Mouse (Mus musculus) brain, embryonic 18.5 days (tissue): ENCODE data around the gene Cars2.
"Not testable (repeated sequence)": the region's sequence is repeated elsewhere in the genome, so short reads cannot be mapped to it uniquely, and the experiment has no call there.

ENCODE experiments used
- DNase-seq: peaks from one replicate; pipeline ENCODE4 v3.0.0-alpha.2; 2012; ENCODE audit warnings: low read depth, low spot score

Gene Cars2

GRCm38 (mm10) chr8:11512711-11513110, 37.9 kb downstream of the Cars2 start:
- no peak for DNase-seq

- no peak for DNase-seq
Observed at GRCm38 (mm10) chr8:11510971-11511370, 39.6 kb downstream of the Cars2 start.

- no peak for DNase-seq
Observed at GRCm38 (mm10) chr8:11508880-11509279, 41.7 kb downstream of the Cars2 start.

GRCm38 (mm10) chr8:11506802-11507201, 43.8 kb downstream of the Cars2 start:
- DNase-seq = no peak

- no peak for DNase-seq
Observed at GRCm38 (mm10) chr8:11506074-11506473, 44.5 kb downstream of the Cars2 start.

DNA sequence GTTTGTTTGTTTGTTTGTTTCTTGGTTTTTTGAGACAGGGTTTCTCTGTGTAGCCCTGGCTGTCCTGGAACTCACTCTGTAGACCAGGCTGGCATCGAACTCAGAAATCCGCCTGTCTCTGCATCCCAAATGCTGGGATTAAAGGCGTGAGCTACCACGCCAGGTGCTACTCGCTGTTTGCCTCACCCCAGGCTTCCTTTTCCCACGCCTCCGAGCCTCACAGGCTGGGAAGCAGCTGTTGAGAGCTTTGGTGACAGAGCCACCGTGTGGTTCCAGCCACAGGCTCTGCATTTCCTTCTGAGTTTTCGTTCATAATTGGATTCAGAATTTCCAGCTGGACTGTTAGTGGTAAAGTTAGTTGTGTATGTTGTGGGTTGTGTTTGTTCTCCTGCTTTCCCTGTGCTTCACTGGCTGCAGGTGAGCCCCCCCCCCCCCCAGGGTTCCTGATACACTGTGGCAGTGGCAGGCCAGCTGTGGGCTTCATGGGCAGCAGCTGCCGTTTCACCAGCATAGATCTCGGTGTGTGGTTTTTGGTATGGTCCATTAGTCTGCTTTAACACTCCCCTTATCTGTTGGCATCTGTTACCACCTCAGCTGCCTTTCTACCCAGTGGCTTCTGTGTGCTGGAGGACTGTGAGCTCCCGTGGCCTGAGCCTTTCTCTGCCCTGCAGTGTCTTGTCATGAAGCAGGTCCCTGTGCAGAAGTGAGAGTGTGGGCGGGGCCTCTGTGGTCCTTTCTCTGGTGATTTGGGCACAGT, 46.9 kb downstream of the Cars2 start:
- no peak for DNase-seq

GRCm38 (mm10) chr8:11498786-11499485, 51.6 kb downstream of the Cars2 start:
- no peak for DNase-seq

DNA sequence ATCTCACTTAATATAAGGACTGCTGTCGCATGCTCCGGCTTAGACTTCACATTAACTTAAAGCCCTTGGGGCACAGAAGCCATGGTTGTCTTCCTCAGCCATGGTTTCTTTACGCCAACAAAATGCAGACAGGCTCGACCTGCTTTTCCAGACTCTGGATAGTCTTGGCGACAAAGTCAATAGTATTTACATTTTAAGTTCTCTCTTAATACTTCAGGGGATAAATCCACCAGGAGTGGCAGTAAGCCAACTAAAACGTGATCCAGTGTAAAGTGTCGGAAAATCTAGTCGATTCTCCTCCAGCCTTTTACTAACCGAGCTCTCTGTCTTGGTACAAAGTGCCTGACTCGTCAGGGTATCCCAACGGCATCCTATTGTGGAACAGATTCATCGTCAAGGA, 52.3 kb downstream of the Cars2 start:
- no peak for DNase-seq

- peak; percentile 84 for DNase-seq
Observed at GRCm38 (mm10) chr8:11497017-11497990, 53.3 kb downstream of the Cars2 start, which contains the start of gene Naxd. Naxd (plus strand) TSS chr8:11497506.

DNA sequence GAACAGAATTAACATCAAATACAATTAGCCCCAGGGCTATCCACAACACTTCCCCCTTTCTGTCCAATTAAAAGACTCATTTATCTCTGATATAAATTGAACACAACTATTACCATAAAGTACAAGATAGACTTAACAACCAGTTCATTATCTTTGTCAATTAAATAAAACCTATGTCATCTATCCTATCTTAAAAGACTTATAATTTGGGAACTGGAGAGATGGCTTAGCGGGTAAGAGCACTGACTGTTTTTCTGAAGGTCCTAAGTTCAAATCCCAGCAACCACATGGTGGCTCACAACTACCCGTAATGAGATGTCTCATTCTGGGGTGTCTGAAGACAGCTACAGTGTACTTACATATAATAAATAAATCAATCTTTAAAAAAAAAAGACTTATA, 58.2 kb downstream of the Cars2 start:
- not testable (repeated sequence) for DNase-seq

GRCm38 (mm10) chr8:11487229-11487628, 63.4 kb downstream of the Cars2 start:
- DNase-seq = no peak

GRCm38 (mm10) chr8:11486142-11486541, 64.4 kb downstream of the Cars2 start:
- DNase-seq = no peak

GRCm38 (mm10) chr8:11482537-11482936, 68.0 kb downstream of the Cars2 start:
- DNase-seq = no peak

GRCm38 (mm10) chr8:11481876-11482275, 68.7 kb downstream of the Cars2 start:
- DNase-seq = no peak

- DNase-seq = no peak
Observed at GRCm38 (mm10) chr8:11479591-11479990, 71.0 kb downstream of the Cars2 start.

DNA sequence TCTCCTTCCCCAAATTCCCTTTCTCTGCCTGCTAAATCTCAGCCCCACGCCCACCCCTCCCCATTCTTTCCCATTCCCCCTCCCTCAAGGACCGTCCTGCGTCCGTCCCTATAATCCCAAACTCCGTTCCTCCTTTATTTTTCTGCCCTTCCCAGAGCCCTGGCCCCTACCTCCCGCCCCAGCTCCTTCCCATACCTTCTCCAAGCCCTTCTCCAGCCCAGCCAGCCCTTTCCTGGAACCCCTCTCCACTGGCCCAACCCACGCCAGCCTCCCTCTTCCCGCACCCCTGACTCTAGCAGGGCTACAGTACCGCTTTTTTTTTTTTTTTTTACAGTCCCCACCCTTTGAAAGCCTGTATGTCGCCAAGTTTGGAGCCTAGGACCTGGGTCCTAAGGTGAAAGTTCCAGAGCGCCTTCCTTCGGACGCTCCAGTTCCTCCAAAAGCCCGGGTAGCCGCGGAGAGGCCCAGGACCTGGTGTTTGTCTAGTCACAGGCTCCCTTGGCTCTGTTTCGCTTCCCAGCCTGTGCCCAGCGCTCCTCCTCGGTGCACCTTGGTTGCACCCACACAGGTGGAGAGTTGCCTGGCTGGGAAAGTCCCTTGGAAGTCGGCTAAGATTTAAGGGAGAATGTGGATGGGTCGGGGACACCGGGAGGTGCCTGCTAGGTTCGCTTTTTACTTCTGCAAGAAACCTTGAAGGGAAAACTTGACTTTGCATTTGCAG, 71.6 kb downstream of the Cars2 start:
- DNase-seq = no peak

GRCm38 (mm10) chr8:11477811-11478761, 72.5 kb downstream of the Cars2 start, which contains the start of gene Rab20:
Rab20 (minus strand) TSS chr8:11478710.
- DNase-seq = no peak

GRCm38 (mm10) chr8:11477178-11477553, 73.4 kb downstream of the Cars2 start:
- no peak for DNase-seq

DNA sequence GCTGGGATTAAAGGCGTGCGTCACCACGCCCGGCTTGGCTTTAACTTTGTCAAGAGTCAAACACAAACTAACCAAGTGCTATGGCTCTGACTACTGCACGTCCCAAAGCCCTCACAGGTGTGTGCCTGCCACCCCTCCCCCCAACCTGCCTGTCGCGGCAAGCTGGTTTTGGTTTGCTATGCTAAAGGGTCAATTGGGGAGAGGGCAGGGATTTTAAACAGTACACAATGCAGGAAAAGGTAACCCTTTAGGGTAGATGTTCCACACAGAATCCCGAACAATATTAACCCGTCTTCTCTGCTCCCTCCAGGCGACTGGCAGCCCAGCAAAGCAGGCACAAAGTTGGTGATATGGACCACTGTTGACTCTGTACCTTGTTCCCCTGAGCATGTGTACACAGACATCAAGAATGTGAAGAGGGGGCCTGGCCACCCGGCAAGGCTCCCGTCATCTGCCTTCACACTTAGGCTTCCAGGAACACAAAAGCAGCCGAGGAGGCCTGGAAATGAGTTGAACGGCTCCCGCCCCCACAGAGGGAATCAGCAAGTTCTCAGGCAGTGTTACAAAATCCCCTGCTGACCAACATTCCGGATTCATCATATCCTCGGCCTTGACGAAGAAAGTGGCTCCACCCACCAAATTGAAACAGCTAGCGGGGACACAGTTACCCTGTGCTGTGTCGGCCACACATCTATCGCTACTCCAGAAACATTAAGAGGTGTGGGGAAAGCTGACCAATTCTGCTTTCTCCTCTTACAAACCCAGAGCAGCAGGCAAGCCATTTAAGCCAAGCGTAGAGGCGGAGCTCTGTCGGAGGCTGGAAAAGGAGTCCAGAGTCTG, 74.0 kb downstream of the Cars2 start:
- no peak for DNase-seq
